Mouse (Mus musculus): ENCODE measurements around the gene Uroc1.

Uroc1 gene

DNA sequence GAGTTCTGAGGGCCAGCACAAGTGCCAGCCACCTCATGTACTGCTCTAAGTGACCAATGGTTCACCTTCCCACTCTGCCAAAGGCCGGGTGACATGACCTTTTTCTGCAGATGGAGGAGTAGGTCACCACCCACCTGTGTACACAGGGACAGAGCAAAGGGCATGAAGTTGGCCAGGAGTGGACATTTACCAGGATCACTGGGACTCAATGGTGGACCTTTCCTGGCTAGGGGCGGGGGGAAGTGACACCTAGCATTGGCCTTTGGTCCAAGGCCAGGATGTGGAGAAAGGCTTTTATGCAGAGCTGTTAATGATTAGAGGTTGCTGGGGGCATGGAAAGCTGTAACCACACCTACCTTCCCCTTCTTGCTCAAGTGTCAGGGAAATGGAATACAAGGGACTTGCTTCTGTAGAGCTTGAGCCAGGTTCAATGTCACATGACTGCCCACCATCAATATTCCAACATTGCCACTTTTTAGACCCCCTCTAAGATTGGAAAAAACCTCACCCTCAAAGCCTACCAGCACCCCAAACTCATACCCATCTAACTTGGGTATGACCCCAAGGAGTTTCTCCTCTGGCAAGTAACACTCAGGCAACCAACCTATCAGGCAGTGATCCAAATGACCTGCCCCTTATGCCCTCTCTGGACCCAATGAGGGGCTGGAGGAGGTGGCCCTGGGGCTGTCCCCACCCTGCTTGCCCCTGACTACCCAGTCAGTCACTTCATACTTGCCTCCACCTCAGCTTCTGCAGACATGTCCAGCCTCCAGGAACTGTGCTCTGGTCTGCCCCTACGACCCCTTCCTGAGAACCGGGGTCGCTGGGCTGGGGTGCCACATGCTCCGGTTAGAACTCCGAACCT is at the start of gene Uroc1:
TSS of gene Uroc1 (plus strand) at position 724 of the 865 bp plus-strand sequence.
- peak; percentile 43 for DNase-seq

DNA sequence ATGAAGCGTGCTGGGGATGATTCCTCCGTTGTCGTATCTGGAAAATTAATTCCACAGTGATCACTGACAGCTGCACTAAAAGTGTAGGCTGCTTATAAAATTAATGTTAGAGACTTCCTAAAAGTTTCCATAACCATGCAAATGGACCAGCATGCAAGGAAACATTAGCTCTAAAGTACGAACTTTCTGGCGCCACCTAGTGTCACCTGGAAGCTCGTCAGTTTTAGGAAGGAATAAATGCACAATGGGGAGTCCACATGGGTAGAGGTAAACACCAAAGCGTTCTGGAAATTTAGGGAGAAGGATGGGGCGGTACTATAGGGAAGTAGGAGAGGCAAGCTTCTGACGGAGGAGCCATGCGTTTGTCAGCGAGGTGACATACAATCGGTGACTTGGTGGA is 44.8 kb upstream of the Uroc1 start:
- peak; percentile 32 for DNase-seq

- DNase-seq: no peak
These were observed 32.2 kb upstream of the Uroc1 start, which contains the start of gene BC048671 for GRCm38 (mm10) chr6:90300919-90301318. BC048671 (plus strand) TSS chr6:90301219.

DNA sequence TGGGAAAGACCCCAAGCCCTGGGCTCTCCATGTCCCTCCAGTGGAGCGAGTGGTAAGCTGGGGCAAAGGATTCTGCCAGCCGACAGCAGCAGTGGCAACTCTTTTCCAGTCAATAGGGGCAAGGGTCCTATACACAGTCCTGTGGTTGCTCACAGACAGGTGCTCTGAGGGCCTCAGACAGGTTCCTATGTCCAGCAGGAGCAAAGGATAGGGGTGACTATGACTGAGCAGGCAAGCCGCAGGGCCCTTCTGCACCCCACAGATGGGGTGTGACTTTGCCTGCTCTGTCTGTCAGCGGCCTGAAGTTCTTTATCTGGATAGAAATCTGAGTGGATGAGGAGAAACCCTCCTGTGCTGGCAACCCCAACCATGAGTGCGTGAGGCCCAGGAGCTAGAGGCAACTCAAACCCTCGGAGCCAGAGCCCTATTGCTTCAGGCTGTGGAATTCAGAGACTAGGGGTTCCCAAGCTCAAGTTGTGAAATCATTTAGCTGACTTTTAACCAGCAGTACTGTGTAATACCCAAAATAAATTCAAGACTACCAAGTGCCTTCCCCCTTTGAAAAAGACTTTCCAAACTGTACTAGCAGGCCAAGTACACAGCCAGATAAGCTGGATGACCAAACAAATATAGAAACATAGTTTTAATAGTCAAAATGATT is 26.6 kb upstream of the Uroc1 start:
- DNase-seq: no peak

DNA sequence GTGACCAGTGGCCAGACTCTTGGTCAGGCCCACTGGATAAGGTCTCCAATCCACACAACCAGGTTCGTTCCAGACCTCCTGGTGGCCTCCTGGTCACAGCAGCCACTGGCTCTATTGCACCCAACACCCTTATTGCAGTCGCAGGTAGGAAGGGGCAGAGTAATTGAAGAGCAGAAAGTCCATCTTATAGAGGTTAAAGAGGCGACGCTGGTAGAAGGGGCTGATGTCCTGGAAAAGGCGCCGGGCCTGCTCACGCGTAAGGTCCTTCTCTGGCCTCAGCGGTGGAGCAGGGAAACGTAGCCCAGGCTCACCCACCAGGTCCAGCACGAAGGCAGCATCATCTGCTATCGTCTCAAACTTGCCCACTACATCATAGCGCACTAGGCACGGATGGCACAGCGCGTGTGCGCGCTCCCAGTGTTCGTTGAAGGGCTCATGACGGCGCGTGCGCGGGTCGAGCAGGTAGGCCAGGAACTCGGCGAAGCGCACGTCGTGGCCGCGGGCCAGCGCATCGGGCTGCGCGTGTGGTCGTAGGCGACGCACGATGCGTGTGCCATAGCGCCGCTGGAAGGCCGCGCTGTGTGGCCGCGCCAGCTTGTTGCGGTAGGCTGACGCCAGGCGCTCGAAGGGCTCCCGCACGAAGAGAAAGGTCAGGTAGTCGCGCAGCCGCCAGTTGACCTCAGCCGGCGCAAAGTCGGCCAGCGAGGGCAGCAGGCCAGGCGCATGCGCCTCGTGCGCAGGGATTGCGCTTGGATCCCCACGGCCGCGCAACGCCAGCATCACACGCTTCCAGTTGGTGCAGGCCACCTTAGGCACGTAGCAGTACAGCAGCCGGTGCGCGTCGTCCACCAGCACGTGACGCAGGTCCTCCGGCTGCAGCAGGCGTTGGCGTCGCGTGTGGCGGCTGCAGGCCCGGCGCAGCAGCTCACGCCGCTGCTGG is 24.0 kb upstream of the Uroc1 start:
- no peak for DNase-seq

GRCm38 (mm10) chr6:90315961-90316360 is 17.1 kb upstream of the Uroc1 start:
- DNase-seq: no peak

DNA sequence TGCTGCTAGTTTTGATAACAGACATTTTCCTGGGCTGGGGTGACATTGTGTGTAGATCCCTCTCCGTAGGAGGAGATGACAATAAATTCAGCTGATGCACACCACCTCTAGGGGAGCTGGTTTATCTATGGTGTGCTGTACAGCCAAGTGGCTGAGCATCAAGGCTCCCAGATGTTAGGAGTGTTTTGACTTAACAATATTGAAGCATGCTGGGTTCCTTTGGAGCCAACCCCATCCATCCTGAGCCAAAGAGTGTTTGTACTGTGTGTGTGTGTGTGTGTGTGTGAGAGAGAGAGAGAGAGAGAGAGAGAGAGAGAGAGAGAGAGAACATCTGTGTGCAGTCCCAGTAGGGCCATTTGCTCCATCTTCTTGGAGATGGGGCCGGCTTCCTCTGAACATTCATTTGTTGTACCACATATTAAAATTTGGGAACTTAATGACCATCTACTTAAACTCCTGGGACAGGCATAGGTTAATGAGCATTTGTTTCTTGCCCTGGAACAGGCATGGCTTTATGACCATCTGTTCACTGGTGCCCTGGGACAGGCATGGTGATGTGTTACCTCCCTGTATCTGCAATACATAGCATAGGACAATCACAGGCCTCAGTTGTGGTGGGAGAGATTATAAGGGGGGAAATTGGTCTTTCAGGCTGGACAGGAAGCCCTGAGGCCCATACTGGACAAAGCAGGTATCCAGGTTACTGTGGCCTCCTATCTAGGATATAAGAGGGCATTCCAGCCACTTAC is 15.4 kb upstream of the Uroc1 start:
- no peak for DNase-seq

GRCm38 (mm10) chr6:90319019-90319418 is 14.1 kb upstream of the Uroc1 start:
- no peak for DNase-seq

- no peak for DNase-seq
These were observed 13.5 kb upstream of the Uroc1 start for GRCm38 (mm10) chr6:90319475-90320191.

DNA sequence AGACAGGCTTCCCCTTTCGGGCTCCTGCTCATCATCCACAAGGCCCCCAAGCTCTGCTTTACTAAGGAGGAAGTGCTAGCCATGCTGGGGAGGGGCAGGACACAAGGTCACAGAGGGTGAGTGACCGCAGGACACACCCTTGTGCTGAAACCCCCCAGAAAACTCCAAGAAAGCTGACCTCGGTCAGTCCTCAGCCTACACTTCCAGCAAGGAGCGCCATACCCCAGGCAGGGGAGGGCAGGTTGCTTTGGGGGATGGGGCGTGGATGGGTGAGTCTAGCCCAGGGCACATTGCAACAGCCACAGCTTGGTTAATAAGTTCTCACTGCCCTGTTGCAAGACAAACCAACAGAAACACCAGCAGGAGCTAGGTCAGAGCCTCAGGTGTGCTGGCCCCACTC is 12.7 kb upstream of the Uroc1 start:
- DNase-seq: peak; percentile 51

GRCm38 (mm10) chr6:90321811-90322210 is 11.3 kb upstream of the Uroc1 start:
- DNase-seq: no peak

- no peak for DNase-seq
These were observed 9.1 kb upstream of the Uroc1 start for GRCm38 (mm10) chr6:90324026-90324425.

GRCm38 (mm10) chr6:90324463-90324862 is 8.6 kb upstream of the Uroc1 start:
- no peak for DNase-seq

- peak; percentile 37 for DNase-seq
These were observed 8.1 kb upstream of the Uroc1 start, which contains the start of gene Chst13 for GRCm38 (mm10) chr6:90324991-90325390. Chst13 (minus strand) TSS chr6:90325185.

GRCm38 (mm10) chr6:90327670-90328069 is 5.4 kb upstream of the Uroc1 start:
- DNase-seq: no peak

- peak; percentile 48 for DNase-seq
These were observed 3.1 kb upstream of the Uroc1 start for GRCm38 (mm10) chr6:90329953-90330352.

GRCm38 (mm10) chr6:90334244-90334643 is 1.2 kb downstream of the Uroc1 start:
- DNase-seq: no peak

- DNase-seq: no peak
These were observed 9.3 kb downstream of the Uroc1 start for GRCm38 (mm10) chr6:90342343-90342742.

DNA sequence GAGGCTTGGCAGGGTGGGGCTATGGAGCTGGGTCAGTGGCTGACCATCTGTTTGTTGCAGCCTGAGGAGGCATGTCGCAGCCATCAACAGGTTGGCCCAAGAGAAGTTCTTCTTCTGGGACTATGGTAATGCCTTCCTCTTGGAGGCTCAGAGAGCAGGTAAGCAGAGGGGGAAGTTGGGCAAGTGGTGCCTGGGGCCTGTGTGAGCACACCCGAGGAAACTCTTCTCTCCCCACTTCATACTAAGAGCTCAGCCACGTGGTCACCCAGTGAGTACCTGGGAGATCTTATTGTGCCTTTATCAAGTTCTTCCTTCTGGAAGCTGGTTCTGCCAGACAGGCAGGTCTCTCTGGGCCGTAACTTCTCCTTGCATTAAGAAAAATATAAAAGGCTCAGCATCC is 14.1 kb downstream of the Uroc1 start:
- no peak for DNase-seq

GRCm38 (mm10) chr6:90348500-90348899 is 15.4 kb downstream of the Uroc1 start:
- no peak for DNase-seq

- DNase-seq: no peak
These were observed 16.9 kb downstream of the Uroc1 start for GRCm38 (mm10) chr6:90350011-90350410.

All from kidney, postnatal 14 days (tissue).